Mouse (Mus musculus) MEL (cell line): ENCODE measurements around the gene Hexim2. TPM values are rescaled to one million over a fixed set of nuclear protein-coding genes. Genes with fewer than 3 reads are reported as not detected.

Source experiments
- DNase-seq: peaks from one replicate; pipeline ENCODE4 v3.0.0; 2011; ENCODE audit warnings: low read depth, low spot score
- H3K27ac ChIP-seq: 2 replicates; pipeline ENCODE4 v1.5.1; 2012; ENCODE audit warnings: low read depth, mild to moderate bottlenecking, control low read depth, low read length, moderate library complexity; ENCODE audit not compliant: control insufficient read depth
- H3K27me3 ChIP-seq, 2 experiments: fragments of 150-350 bp in 1 of 2; sonication (generic) in 1 of 2; 2 replicates each; pipeline ENCODE4 v1.6.1; 2012; ENCODE audit warnings: low read length in 2 of 2, mild to moderate bottlenecking in 2 of 2, improper control_type of control experiment in 1 of 2, moderate library complexity in 1 of 2; ENCODE audit not compliant: insufficient read depth in 2 of 2, control insufficient read depth in 1 of 2
- H3K36me3 ChIP-seq, 2 experiments: 2 replicates each; pipeline ENCODE4 v1.6.1; 2012 to 2014; ENCODE audit warnings: low read length in 2 of 2, improper control_type of control experiment in 1 of 2, inconsistent platforms in 1 of 2, mild to moderate bottlenecking in 1 of 2; ENCODE audit not compliant: insufficient read depth in 2 of 2, control insufficient read depth in 1 of 2
- H3K4me1 ChIP-seq, 2 experiments: fragments of 150-350 bp in 1 of 2; sonication (generic) in 1 of 2; 2 replicates each; pipeline ENCODE4 v1.6.1; 2012; ENCODE audit warnings: low read length in 2 of 2, improper control_type of control experiment in 1 of 2, mild to moderate bottlenecking in 1 of 2; ENCODE audit not compliant: insufficient read depth in 2 of 2, control insufficient read depth in 1 of 2
- H3K4me3 ChIP-seq, 2 experiments: fragments of 150-350 bp in 1 of 2; sonication (generic) in 1 of 2; 2 replicates each; pipeline ENCODE4 v1.5.1; 2012; ENCODE audit warnings: low read depth in 2 of 2, low read length in 2 of 2, mild to moderate bottlenecking in 2 of 2, moderate library complexity in 2 of 2, control low read depth in 1 of 2, improper control_type of control experiment in 1 of 2; ENCODE audit not compliant: control insufficient read depth in 1 of 2, insufficient read depth in 1 of 2
- H3K79me2 ChIP-seq: 2 replicates; pipeline ENCODE4 v1.6.1; 2012; ENCODE audit warnings: mild to moderate bottlenecking, low read length, moderate library complexity; ENCODE audit not compliant: control insufficient read depth, poor library complexity, insufficient read depth
- H3K9ac ChIP-seq: 2 replicates; pipeline ENCODE4 v1.6.1; 2012; ENCODE audit warnings: low read depth, mild to moderate bottlenecking, control low read depth, low read length, moderate library complexity; ENCODE audit not compliant: control insufficient read depth, poor library complexity, severe bottlenecking
- H3K9me3 ChIP-seq: fragments of 150-350 bp; sonication (generic); replicated peaks from 2 replicates; pipeline ENCODE4 v1.6.1; 2012; ENCODE audit warnings: mild to moderate bottlenecking, low read length, improper control_type of control experiment, moderate library complexity; ENCODE audit not compliant: insufficient read depth
- BHLHE40 ChIP-seq: IDR thresholded peaks from 2 replicates; pipeline ENCODE4 v1.6.1; 2012; ENCODE audit warnings: low read depth, mild to moderate bottlenecking, inconsistent platforms, low read length, improper control_type of control experiment, borderline replicate concordance
- CHD1 ChIP-seq: IDR thresholded peaks from 2 replicates; pipeline ENCODE4 v1.6.1; 2012; ENCODE audit warnings: low read depth, mild to moderate bottlenecking, inconsistent platforms, low read length, improper control_type of control experiment
- CHD2 ChIP-seq: IDR thresholded peaks from 2 replicates; pipeline ENCODE4 v1.6.1; 2011; ENCODE audit warnings: low read length, improper control_type of control experiment
- E2F4 ChIP-seq: IDR thresholded peaks from 2 replicates; pipeline ENCODE4 v1.6.1; 2011; ENCODE audit warnings: low read depth, low read length, improper control_type of control experiment, borderline replicate concordance
- ELF1 ChIP-seq: IDR thresholded peaks from 2 replicates; pipeline ENCODE4 v1.6.1; 2014; ENCODE audit warnings: low read depth, mild to moderate bottlenecking, inconsistent platforms, low read length, improper control_type of control experiment, moderate library complexity
- GATA1 ChIP-seq: IDR thresholded peaks from 2 replicates; pipeline ENCODE4 v1.6.1; 2011; ENCODE audit warnings: low read depth, low read length, improper control_type of control experiment
- HCFC1 ChIP-seq: IDR thresholded peaks from 2 replicates; pipeline ENCODE4 v1.6.1; 2012; ENCODE audit warnings: low read depth, mild to moderate bottlenecking, inconsistent platforms, low read length, improper control_type of control experiment, moderate library complexity
- KAT2A ChIP-seq: conservative IDR thresholded peaks from 2 replicates; pipeline ENCODE4 v1.6.1; 2012; ENCODE audit warnings: low read depth, low read length, improper control_type of control experiment, inconsistent platforms
- MAFK ChIP-seq: IDR thresholded peaks from 2 replicates; pipeline ENCODE4 v1.6.1; 2011; ENCODE audit warnings: low read depth, mild to moderate bottlenecking, low read length, improper control_type of control experiment, borderline replicate concordance
- MAX ChIP-seq: IDR thresholded peaks from 2 replicates; pipeline ENCODE4 v1.6.1; 2011; ENCODE audit warnings: low read length, improper control_type of control experiment
- MAZ ChIP-seq: IDR thresholded peaks from 2 replicates; pipeline ENCODE4 v1.6.1; 2012; ENCODE audit warnings: low read depth, mild to moderate bottlenecking, inconsistent platforms, low read length, improper control_type of control experiment
- MEF2A ChIP-seq: IDR thresholded peaks from 2 replicates; pipeline ENCODE4 v1.6.1; 2014; ENCODE audit warnings: low read depth, mild to moderate bottlenecking, inconsistent platforms, low read length, improper control_type of control experiment; ENCODE audit not compliant: poor library complexity, insufficient replicate concordance, severe bottlenecking; ENCODE audit errors: extremely low read depth
- NELFE ChIP-seq: IDR thresholded peaks from 2 replicates; pipeline ENCODE4 v1.6.1; 2011; ENCODE audit warnings: low read depth, low read length, improper control_type of control experiment
- NRF1 ChIP-seq: IDR thresholded peaks from 2 replicates; pipeline ENCODE4 v1.6.1; 2014; ENCODE audit warnings: low read depth, mild to moderate bottlenecking, inconsistent platforms, low read length, improper control_type of control experiment, moderate library complexity; ENCODE audit not compliant: poor library complexity, insufficient read depth, severe bottlenecking
- POLR2A ChIP-seq, 2 experiments: IDR thresholded peaks; 2 replicates each; pipeline ENCODE4 v1.6.1; 2011 to 2012; ENCODE audit warnings: low read length in 2 of 2, mild to moderate bottlenecking in 2 of 2, control low read depth in 1 of 2, improper control_type of control experiment in 1 of 2, low read depth in 1 of 2, moderate library complexity in 1 of 2; ENCODE audit not compliant: control insufficient read depth in 1 of 2, insufficient read depth in 1 of 2, poor library complexity in 1 of 2
- POLR2AphosphoS5 ChIP-seq: IDR thresholded peaks from 2 replicates; pipeline ENCODE4 v1.6.1; 2012; ENCODE audit warnings: low read depth, borderline replicate concordance, mild to moderate bottlenecking, inconsistent platforms, low read length, moderate library complexity, mixed read lengths
- RCOR1 ChIP-seq: IDR thresholded peaks from 2 replicates; pipeline ENCODE4 v1.6.1; 2012; ENCODE audit warnings: low read depth, mild to moderate bottlenecking, inconsistent platforms, low read length, improper control_type of control experiment
- SIN3A ChIP-seq: IDR thresholded peaks from 2 replicates; pipeline ENCODE4 v1.6.1; 2012; ENCODE audit warnings: low read length, improper control_type of control experiment, inconsistent platforms
- SMC3 ChIP-seq: IDR thresholded peaks from 2 replicates; pipeline ENCODE4 v1.6.1; 2011; ENCODE audit warnings: low read depth, low read length, improper control_type of control experiment
- TBP ChIP-seq: IDR thresholded peaks from 2 replicates; pipeline ENCODE4 v1.8.0; 2011; ENCODE audit warnings: low read depth, low read length, improper control_type of control experiment
- TCF12 ChIP-seq: IDR thresholded peaks from 2 replicates; pipeline ENCODE4 v1.6.1; 2014; ENCODE audit warnings: low read depth, mild to moderate bottlenecking, inconsistent platforms, low read length, improper control_type of control experiment, moderate library complexity
- UBTF ChIP-seq: IDR thresholded peaks from 2 replicates; pipeline ENCODE4 v1.6.1; 2012; ENCODE audit warnings: low read depth, mild to moderate bottlenecking, inconsistent platforms, low read length, improper control_type of control experiment, moderate library complexity, borderline replicate concordance; ENCODE audit not compliant: insufficient read depth
- USF1 ChIP-seq: IDR thresholded peaks from 2 replicates; pipeline ENCODE4 v1.6.1; 2014; ENCODE audit warnings: low read depth, mild to moderate bottlenecking, inconsistent platforms, low read length, improper control_type of control experiment, moderate library complexity
- USF2 ChIP-seq, 2 experiments: IDR thresholded peaks; 2 replicates each; pipeline ENCODE4 v1.6.1; 2011 to 2012; ENCODE audit warnings: improper control_type of control experiment in 2 of 2, low read length in 2 of 2, borderline replicate concordance in 1 of 2, inconsistent platforms in 1 of 2, low read depth in 1 of 2, mild to moderate bottlenecking in 1 of 2; ENCODE audit not compliant: insufficient read depth in 1 of 2
- ZKSCAN1 ChIP-seq: IDR thresholded peaks from 2 replicates; pipeline ENCODE4 v1.6.1; 2012; ENCODE audit warnings: low read depth, mild to moderate bottlenecking, inconsistent platforms, low read length, improper control_type of control experiment, moderate library complexity
- ZMIZ1 ChIP-seq: IDR thresholded peaks from 2 replicates; pipeline ENCODE4 v1.6.1; 2012; ENCODE audit warnings: low read depth, mild to moderate bottlenecking, inconsistent platforms, low read length, improper control_type of control experiment, moderate library complexity
- ZNF384 ChIP-seq: IDR thresholded peaks from 2 replicates; pipeline ENCODE4 v1.6.1; 2012; ENCODE audit warnings: low read depth, mild to moderate bottlenecking, inconsistent platforms, low read length, improper control_type of control experiment
- polyA plus RNA-seq, 2 experiments: library from polyadenylated mRNA; stranded (reverse) in 1 of 2; unstranded in 1 of 2; fragments of >175 nt in 1 of 2; fragments of >200 nt in 1 of 2; gene quantifications; 2 replicates each; pipeline versions ENCODE4 v1.2.1 to v1.2.4; 2012; ENCODE audit warnings: low replicate concordance in 2 of 2, low read depth in 1 of 2; ENCODE audit not compliant: insufficient read length in 2 of 2, insufficient read depth in 1 of 2, missing spikeins in 1 of 2
- total RNA-seq: library from RNA; depleted of rRNA; stranded (reverse); fragments of 300-350 nt; gene quantifications from 2 replicates; pipeline ENCODE4 v1.2.3, GENCODE M21; 2012

Hexim2 gene
- total and polyA plus RNA-seq, 3 experiments = 12.3 to 12.5 TPM; not detected in 1

- TF ChIP-seq CHD1 (no peak), TCF12 (peak; percentile 49; the same call in 1 of the 2 replicates), NELFE (peak; percentile 67), POLR2AphosphoS5 (peak; percentile 63; the same call in 1 of the 2 replicates), USF2 (IDR thresholded peaks at IDR 0.05; ENCODE audit: borderline replicate concordance in 1 of 2, insufficient read depth in 1 of 2, low read depth in 1 of 2, low read length in 2 of 2) (no peak), MAX (peak; percentile 44; the same call in 1 of the 2 replicates), UBTF (no peak), MEF2A (no peak)
Observed at GRCm38 (mm10) chr11:103102725-103103349, 29.4 kb upstream of the Hexim2 start (continued).

- Histone ChIP-seq H3K4me1 (peaks cover 9 to 20% of the 10 kb centered on the region in 2 experiments), H3K9me3 (no peaks in the 10 kb centered on the region), H3K27ac (peak overlapping the region; percentile 7; the same call in 1 of the 2 replicates), H3K79me2 (no peaks in the 10 kb centered on the region; the same call in 1 of the 2 replicates), H3K4me3 (peak overlapping the region; percentile 59 to 67), H3K27me3 (no peaks in the 10 kb centered on the region), H3K9ac (peak overlapping the region; percentile 62), H3K36me3 (peaks cover 0 to 9% of the 10 kb centered on the region in 2 experiments; a peak in 2 of 4 replicates)
- DNase-seq = peak; percentile 66
- TF ChIP-seq USF1 = no peak
Observed at GRCm38 (mm10) chr11:103103621-103104020, 28.6 kb upstream of the Hexim2 start.

GRCm38 (mm10) chr11:103104469-103104868 is 27.8 kb upstream of the Hexim2 start:
- DNase-seq = peak; percentile 82
- H3K79me2 ChIP-seq = no peaks in the 10 kb centered on the region; the same call in 1 of the 2 replicates
- H3K4me3 ChIP-seq = peak overlapping the region; percentile 59 to 67
- H3K27me3 ChIP-seq = no peaks in the 10 kb centered on the region
- peaks cover 0 to 9% of the 10 kb centered on the region in 2 experiments; a peak in 2 of 4 replicates for H3K36me3 ChIP-seq
- H3K9me3 ChIP-seq = no peaks in the 10 kb centered on the region
- H3K9ac ChIP-seq = peak overlapping the region; percentile 36
- peaks cover 9 to 20% of the 10 kb centered on the region in 2 experiments for H3K4me1 ChIP-seq
- H3K27ac ChIP-seq = 0 out of 2 replicates have a peak overlapping the region, but pooled peaks have one; percentile 5
- TF ChIP-seq ZKSCAN1 (no peak), HCFC1 (peak; percentile 61), ZNF384 (no peak), SIN3A (peak; percentile 83), POLR2A (IDR thresholded peaks at IDR 0.05; ENCODE audit: control insufficient read depth in 1 of 2, insufficient read depth in 1 of 2, low read depth in 1 of 2, low read length in 2 of 2, poor library complexity in 1 of 2) (no peak), ELF1 (no peak), MAZ (no peak), E2F4 (no peak), MAFK (no peak), ZMIZ1 (no peak), GATA1 (peak; percentile 76), KAT2A (no peak), MEF2A (no peak), SMC3 (no peak), CHD2 (no peak), NELFE (no peak), TBP (peak; percentile 44), BHLHE40 (no peak), NRF1 (peak; percentile 16; the same call in 1 of the 2 replicates), USF2 (IDR thresholded peaks at IDR 0.05; ENCODE audit: borderline replicate concordance in 1 of 2, insufficient read depth in 1 of 2, low read depth in 1 of 2, low read length in 2 of 2) (no peak), RCOR1 (peak; percentile 34; the same call in 1 of the 2 replicates), POLR2AphosphoS5 (no peak)
